Mouse (Mus musculus) T-helper 2 cell (primary cell): ENCODE measurements around the gene Zfp648.

Experiments
- in situ Hi-C: fragments of 300-600 bp; cut with MboI, MseI; formaldehyde crosslinking; loops from one replicate; pipeline ENCODE4 v1.15.1; 2025; ENCODE audit warnings: high pct_unique_total_duplicates

Gene Zfp648

DNA sequence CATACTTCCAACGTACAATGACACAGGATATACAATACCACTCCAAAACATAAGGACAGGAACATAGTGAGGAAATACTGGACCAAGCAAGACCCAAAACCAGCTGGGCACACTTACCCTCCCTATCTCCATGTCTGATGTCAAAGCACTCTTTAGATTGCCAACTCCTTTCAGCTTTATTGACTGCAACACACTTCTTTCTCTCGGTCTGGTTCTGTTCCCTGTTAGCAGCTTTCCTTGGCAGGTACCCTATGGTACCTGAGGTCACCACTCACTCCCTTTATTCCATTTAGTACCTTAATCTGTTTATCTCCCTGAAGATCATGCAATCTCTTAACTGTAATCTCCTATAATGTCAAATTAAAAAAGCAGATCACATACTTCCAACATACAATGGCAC lies 19.0 kb downstream of the Zfp648 start:
- in situ Hi-C loops: no loop called here

DNA sequence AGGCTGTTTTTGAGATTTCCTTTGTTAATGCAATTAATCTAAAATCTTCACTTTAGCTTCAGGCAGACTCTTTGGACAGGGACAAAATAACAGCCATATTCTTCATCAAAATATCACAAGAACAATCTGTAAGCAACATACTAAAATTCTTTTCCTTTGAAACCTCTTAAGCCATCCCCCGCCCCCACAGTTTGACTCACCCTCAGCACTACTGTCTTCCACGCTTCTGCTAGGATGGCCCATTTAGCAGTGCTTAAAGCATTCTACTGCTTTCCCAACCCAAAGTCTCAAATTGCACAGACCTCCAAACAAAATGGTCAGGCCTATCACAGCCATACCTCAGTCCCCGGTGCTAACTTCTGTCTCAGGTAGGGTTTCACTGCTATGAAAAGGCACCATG lies 19.6 kb downstream of the Zfp648 start:
- in situ Hi-C loops: no loop called here

DNA sequence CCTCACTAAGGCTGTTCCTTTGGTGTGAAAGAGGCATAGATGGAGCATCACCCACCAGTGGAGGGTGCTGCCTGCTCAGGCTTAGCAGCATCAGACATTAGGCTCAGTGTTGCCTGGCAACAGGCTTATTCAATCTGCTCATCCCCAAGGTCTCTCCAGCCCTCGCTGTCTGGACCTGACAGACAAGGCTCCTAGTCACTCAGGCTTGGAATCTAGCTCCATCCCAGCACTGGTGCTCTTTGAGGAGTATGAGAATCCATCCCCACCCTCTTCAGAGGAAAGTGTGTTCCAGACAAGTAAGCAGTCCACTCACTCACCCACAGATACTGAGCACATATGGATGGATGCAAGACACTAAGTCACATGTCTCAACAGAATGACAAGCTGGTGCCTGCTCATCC lies 22.8 kb downstream of the Zfp648 start:
- in situ Hi-C loops: no loop called here

DNA sequence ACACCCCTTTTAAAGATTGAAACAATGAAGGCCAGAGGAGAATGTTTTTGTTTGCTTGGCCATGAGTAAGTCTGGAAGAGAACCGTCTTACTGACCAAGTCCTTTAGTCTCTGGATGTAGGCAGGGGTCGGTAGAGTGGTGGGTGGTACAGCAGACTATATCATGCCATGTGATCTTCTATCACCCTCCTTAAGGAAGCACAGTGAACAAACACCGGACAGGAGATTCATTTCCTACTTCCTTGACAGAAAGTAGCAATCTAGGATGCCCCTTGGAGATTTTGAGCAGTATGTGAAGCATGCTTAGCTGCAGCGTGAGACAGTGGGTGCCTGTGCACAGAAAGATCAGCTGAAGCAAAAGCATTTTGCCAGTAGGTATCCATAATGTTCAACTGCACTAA lies 31.6 kb downstream of the Zfp648 start:
- in situ Hi-C loops: no loop called here

DNA sequence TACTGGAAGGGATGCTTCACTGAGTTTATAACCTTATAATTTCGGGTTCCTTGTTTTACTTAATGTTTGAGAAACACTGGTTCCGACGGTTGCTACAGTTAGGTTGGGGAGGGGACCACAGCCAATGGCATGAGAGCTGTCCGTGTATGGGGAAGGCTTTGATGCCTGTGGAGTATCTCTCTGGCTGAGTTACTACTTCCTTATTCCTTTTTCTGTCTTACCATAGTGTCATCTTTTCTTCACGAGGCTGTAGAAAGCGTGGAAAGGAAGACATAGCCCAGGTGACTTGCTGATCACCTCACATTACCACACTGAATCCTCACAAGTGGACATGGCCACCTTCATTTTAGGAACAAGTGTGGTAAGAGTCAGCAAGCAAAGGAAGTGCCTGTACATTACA lies 32.0 kb downstream of the Zfp648 start:
- in situ Hi-C loops: no loop called here

DNA sequence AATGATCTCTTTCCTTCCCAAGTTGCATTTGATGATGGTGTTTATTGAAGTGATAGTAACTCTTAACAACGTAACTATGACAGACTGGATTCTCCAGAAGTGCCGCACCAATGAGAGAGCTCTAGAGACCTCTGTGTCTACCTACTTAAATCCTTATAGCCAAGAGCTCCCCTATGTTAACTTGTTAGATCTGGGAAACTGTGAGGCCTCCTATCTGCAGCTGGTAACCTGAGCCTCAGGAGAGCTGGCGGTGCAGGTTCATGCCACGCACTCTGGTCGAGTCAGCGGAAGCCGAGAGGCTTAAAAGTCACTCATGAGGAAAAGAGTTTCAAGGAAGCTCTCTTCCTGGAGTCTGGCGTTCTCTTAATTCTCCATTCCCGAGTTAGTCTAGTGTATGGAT lies 33.8 kb downstream of the Zfp648 start:
- in situ Hi-C loops: no loop called here

DNA sequence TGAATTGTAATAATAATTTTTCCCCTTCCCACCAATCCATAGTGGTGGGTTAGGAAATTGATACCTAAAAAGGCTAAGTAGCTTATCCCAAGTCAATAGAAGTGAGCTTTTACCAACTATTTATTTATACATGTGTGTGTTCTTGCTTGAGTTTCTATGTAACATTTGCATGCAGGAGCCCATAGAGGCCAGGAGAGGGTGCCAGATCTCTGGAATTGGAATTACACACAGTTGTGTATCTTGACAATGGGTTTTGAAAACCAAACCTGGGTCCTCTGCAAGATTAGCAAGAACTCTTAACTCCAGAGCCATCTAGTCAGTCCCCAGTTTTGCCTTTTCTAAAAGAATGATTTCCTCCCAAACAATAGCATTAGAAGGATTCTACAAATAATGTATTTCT lies 37.9 kb downstream of the Zfp648 start:
- in situ Hi-C loops: no loop called here

DNA sequence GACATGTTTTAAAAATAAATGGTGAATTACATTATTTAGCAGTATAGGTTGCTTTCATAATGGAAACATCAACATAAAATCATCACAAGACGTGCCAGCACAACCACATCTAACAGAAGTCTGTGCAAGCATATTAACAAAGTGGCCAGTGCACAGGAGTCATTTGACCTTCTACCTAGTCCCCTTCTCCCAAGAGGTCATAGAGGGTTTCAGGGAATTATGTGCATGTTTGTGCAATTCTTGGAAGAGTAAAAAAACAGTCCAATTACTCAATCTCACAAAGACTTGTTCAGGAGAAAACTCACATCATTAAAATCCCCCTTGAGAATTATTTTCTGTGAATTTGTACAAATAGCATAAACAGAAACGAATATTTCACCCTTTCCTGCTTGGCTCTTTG lies 50.2 kb downstream of the Zfp648 start:
- in situ Hi-C loops: no loop called here

DNA sequence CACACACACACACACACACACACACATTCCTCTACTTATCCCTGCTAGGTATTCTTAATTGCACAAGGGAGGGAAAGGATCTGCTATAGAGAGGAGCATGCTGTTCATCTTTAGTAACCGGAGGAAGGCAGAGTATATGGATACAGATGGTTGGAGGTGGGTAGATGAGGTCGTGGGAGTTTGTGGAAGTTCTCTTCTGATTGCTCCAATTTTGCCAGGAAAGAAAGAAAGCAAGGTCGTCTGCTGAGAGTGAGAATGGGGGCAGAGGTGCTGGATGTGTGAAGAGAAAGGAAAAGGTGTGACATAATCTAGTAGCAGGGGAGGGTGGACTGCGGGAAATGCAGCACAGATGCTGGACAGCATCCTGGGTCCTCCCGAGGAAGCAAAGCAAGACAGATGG lies 51.8 kb downstream of the Zfp648 start:
- in situ Hi-C loops: no loop called here
